Mouse (Mus musculus): ENCODE measurements around the gene Kif26b. TPM values are rescaled to one million over a fixed set of nuclear protein-coding genes. Genes with fewer than 3 reads are reported as not detected.
A peak's percentile ranks its signal among the peaks of the same experiment; 100 is the strongest.

Gene Kif26b
- total and polyA plus RNA-seq, 3 experiments: 0.04 to 0.16 TPM; not detected in 1

DNA sequence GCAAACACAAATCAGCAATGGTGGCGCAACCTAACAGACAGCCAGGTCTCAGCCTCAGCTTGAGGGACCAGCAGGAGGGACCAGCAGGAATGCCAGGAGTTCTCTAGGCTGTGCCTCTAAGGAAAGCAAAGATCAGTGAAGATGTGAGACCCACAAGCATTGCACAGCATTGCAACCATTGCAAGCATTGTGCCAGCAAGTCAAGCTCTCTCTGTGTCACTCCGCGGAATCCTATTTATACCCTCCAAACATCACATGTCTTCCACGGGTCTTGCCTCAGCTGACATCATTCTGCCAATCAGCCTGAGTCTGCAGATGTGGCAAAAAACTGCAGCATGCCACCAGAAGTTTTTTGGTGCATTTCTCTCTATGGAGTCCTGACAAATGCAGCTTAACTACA is 411.4 kb downstream of the Kif26b start:
- peaks cover 25% of the 10 kb centered on the region for H3K27me3 ChIP-seq (ENCODE audit: insufficient read depth, low read length)
- ATAC-seq (ENCODE audit: extremely low read depth, insufficient number of reproducible peaks, low FRiP score, poor library complexity, severe bottlenecking) (no peak), DNase-seq (ENCODE audit: low spot score) (no peak)
- TF ChIP-seq GATA1 (IDR thresholded peaks at IDR 0.05; ENCODE audit: borderline replicate concordance, low read length) (no peak), TAL1 (conservative IDR thresholded peaks at IDR 0.05; ENCODE audit: low read depth, low read length) (no peak), POLR2AphosphoS5 (IDR thresholded peaks at IDR 0.05; ENCODE audit: insufficient replicate concordance, low read depth, low read length) (no peak), CTCF (IDR thresholded peaks at IDR 0.05; ENCODE audit: low read depth, low read length) (no peak), GATA2 (IDR thresholded peaks at IDR 0.05; ENCODE audit: borderline replicate concordance, low read depth, low read length) (no peak)
- H3K4me3 ChIP-seq (ENCODE audit: low read depth, low read length): no peak overlapping the region
- no peaks in the 10 kb centered on the region for H3K9me3 ChIP-seq (replicated peaks)
- H3K4me1 ChIP-seq (ENCODE audit: insufficient read depth, low read depth, low read length): no peaks in the 10 kb centered on the region
- no peaks in the 10 kb centered on the region for H3K36me3 ChIP-seq (replicated peaks)

DNA sequence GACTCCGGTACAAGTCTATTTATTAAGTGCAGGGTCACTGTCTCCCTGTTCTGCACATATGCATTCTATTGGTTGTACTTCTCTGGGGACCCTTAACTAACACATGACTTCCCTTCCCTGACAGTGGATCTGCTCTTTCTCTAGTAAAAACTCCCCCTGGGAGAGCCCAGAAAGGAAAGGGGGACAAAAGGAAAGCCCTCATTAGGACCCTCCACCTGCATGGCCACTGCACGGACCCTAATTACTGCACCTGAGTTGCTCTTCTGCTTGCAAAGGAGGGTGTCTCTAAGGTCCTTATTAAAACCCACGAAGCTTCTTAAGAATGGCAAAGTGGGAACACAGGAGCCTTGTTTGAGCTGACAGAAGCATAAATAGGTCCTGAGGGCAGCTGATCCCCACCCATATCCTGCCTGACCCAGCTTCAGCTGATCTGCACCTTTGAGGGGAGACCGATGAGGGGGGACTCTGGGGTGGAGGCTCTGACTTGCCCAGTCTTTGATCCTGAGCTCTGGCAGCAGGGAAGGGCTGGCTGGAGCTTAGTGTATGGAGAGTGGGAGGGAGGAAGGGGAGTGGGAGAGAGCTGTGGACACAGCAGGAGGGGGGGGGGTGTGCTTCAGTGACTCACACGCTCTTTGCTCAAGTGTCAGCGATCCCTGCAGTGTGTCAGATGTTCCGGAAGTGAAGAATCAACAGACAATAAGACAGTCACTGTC is 413.5 kb downstream of the Kif26b start:
- H3K4me3 ChIP-seq (ENCODE audit: low read depth, low read length): no peak overlapping the region
- TF ChIP-seq CTCF (IDR thresholded peaks at IDR 0.05; ENCODE audit: low read depth, low read length) (no peak), TAL1 (conservative IDR thresholded peaks at IDR 0.05; ENCODE audit: low read depth, low read length) (no peak), POLR2AphosphoS5 (IDR thresholded peaks at IDR 0.05; ENCODE audit: insufficient replicate concordance, low read depth, low read length) (no peak), GATA1 (IDR thresholded peaks at IDR 0.05; ENCODE audit: borderline replicate concordance, low read length) (no peak)
- DNase-seq (ENCODE audit: low spot score): no peak
- H3K9me3 ChIP-seq (replicated peaks): no peaks in the 10 kb centered on the region
- no peaks in the 10 kb centered on the region for H3K36me3 ChIP-seq (replicated peaks)
- H3K4me1 ChIP-seq (ENCODE audit: insufficient read depth, low read depth, low read length): no peaks in the 10 kb centered on the region
- peaks cover 22% of the 10 kb centered on the region for H3K27me3 ChIP-seq (ENCODE audit: insufficient read depth, low read length)
- no peak for ATAC-seq (ENCODE audit: extremely low read depth, insufficient number of reproducible peaks, low FRiP score, poor library complexity, severe bottlenecking)

DNA sequence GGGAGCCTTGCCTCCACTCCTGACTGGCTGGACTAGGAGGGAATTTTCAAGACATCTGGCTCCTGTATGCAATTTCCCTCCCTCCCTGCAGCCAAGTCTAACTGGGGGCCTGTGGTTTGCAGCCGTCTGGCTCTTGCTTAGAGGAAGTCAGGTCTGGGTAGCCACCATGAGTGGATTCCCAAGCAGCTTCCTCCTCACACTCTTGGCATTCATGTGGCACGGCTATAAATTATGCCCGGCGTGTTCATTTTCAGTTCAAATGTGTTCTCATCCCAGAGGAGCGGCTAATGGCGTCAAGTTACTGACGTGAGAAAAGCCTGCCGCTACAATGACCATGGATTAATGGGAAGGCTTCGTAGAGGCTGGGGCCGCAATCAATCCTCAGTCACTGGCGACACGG is 424.0 kb downstream of the Kif26b start:
- Histone ChIP-seq H3K9me3 (replicated peaks) (0 out of 2 replicates have a peak, but pooled peaks cover 2% of the 10 kb centered on the region), H3K4me3 (ENCODE audit: low read depth, low read length) (no peak overlapping the region), H3K27me3 (ENCODE audit: insufficient read depth, low read length) (no peaks in the 10 kb centered on the region; the same call in 1 of the 2 replicates), H3K36me3 (replicated peaks) (no peaks in the 10 kb centered on the region), H3K4me1 (ENCODE audit: insufficient read depth, low read depth, low read length) (no peaks in the 10 kb centered on the region)
- ATAC-seq (ENCODE audit: extremely low read depth, insufficient number of reproducible peaks, low FRiP score, poor library complexity, severe bottlenecking) (no peak), DNase-seq (ENCODE audit: low spot score) (no peak)
- TF ChIP-seq GATA2 (IDR thresholded peaks at IDR 0.05; ENCODE audit: borderline replicate concordance, low read depth, low read length): no peak
- TF ChIP-seq POLR2AphosphoS5 (IDR thresholded peaks at IDR 0.05; ENCODE audit: insufficient replicate concordance, low read depth, low read length): no peak
- no peak for TF ChIP-seq GATA1 (IDR thresholded peaks at IDR 0.05; ENCODE audit: borderline replicate concordance, low read length)
- TF ChIP-seq TAL1 (conservative IDR thresholded peaks at IDR 0.05; ENCODE audit: low read depth, low read length): no peak
- TF ChIP-seq CTCF (IDR thresholded peaks at IDR 0.05; ENCODE audit: low read depth, low read length): no peak

DNA sequence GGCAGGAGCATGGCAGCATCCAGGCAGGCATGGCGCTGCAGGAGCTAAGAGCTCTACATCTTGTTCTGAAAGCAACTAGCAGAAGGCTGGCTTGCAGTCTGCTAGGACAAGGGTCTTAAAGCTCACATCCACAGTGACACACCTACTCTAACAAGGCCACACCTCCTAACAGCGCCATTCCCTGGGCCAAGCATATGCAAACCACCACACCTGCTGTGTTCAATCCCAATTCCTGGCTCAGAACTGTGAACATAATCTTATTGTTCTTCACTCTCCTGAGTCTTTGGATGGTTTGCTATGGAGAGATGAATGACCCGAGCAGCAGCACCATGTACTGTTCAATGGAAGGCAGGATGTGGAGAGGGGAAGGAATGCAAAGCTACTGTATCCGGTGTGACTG is 429.7 kb downstream of the Kif26b start:
- Histone ChIP-seq H3K9me3 (replicated peaks) (no peaks in the 10 kb centered on the region), H3K36me3 (replicated peaks) (no peaks in the 10 kb centered on the region), H3K4me3 (ENCODE audit: low read depth, low read length) (no peak overlapping the region), H3K4me1 (ENCODE audit: insufficient read depth, low read depth, low read length) (no peaks in the 10 kb centered on the region), H3K27me3 (ENCODE audit: insufficient read depth, low read length) (no peaks in the 10 kb centered on the region)
- ATAC-seq (ENCODE audit: extremely low read depth, insufficient number of reproducible peaks, low FRiP score, poor library complexity, severe bottlenecking) (no peak), DNase-seq (ENCODE audit: low spot score) (no peak)
- no peak for TF ChIP-seq GATA2 (IDR thresholded peaks at IDR 0.05; ENCODE audit: borderline replicate concordance, low read depth, low read length)
- no peak for TF ChIP-seq POLR2AphosphoS5 (IDR thresholded peaks at IDR 0.05; ENCODE audit: insufficient replicate concordance, low read depth, low read length)
- TF ChIP-seq TAL1 (conservative IDR thresholded peaks at IDR 0.05; ENCODE audit: low read depth, low read length): no peak
- no peak for TF ChIP-seq CTCF (IDR thresholded peaks at IDR 0.05; ENCODE audit: low read depth, low read length)
- no peak for TF ChIP-seq GATA1 (IDR thresholded peaks at IDR 0.05; ENCODE audit: borderline replicate concordance, low read length)

DNA sequence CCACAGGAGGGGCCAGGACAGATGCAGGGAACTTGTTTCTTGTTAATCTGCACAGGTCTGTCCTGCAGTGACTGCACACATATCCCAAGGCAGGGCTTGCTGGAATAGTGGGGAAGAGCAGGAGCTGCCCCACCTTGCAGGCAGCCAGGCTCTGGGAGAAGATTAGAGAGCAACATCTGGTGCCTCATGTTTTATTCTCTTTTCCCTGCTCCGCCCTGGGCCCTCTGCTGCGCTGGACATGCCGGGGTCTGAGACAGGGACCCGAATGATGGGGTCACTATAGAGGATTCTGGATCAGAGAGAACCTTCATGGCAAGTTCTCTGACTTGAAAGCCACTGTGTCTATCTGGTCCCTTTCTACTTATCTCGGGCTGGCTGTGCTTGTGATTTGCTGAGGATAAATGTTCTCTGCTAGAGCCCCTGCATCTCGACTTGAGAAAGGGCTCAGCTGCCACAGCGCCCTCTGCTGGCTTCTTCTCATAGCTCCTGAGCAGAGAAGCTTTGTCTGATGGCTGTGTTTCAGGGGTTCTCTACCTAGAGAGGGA is 431.2 kb downstream of the Kif26b start:
- Histone ChIP-seq H3K36me3 (replicated peaks) (no peaks in the 10 kb centered on the region), H3K27me3 (ENCODE audit: insufficient read depth, low read length) (no peaks in the 10 kb centered on the region), H3K4me1 (ENCODE audit: insufficient read depth, low read depth, low read length) (no peaks in the 10 kb centered on the region), H3K4me3 (ENCODE audit: low read depth, low read length) (no peak overlapping the region), H3K9me3 (replicated peaks) (no peaks in the 10 kb centered on the region)
- peak; percentile 26; the same call in 1 of the 2 replicates for TF ChIP-seq CTCF (IDR thresholded peaks at IDR 0.05; ENCODE audit: low read depth, low read length)
- TF ChIP-seq GATA1 (IDR thresholded peaks at IDR 0.05; ENCODE audit: borderline replicate concordance, low read length): no peak
- DNase-seq (ENCODE audit: low spot score): peak; percentile 26
- no peak for ATAC-seq (ENCODE audit: extremely low read depth, insufficient number of reproducible peaks, low FRiP score, poor library complexity, severe bottlenecking)

DNA sequence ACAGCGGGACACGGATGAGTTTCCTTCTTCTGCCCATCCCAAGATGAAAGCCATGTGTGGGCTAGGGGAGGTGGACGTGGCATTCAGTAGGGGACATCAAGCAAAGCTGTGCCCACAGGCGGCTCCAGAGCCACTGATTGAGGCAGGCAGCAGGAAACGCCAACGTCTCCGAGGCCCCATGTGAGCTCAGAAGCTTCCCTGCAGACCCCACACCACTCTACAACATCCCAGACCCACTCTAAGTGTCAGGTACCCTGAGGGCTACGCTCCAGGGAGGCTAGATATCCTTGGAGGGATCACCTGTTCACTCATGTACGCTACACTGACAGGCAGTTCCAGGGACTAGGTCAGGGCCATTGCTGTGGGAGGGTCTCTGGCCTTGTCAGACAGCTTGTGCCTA is 432.7 kb downstream of the Kif26b start:
- Histone ChIP-seq H3K4me1 (ENCODE audit: insufficient read depth, low read depth, low read length) (no peaks in the 10 kb centered on the region), H3K27me3 (ENCODE audit: insufficient read depth, low read length) (no peaks in the 10 kb centered on the region), H3K4me3 (ENCODE audit: low read depth, low read length) (no peak overlapping the region), H3K9me3 (replicated peaks) (no peaks in the 10 kb centered on the region), H3K36me3 (replicated peaks) (no peaks in the 10 kb centered on the region)
- no peak for TF ChIP-seq CTCF (IDR thresholded peaks at IDR 0.05; ENCODE audit: low read depth, low read length)
- no peak for ATAC-seq (ENCODE audit: extremely low read depth, insufficient number of reproducible peaks, low FRiP score, poor library complexity, severe bottlenecking)
- no peak for DNase-seq (ENCODE audit: low spot score)

Measured in G1E (cell line).